Mouse (Mus musculus): ENCODE data around the gene Bco1. TPM values are rescaled to one million over a fixed set of nuclear protein-coding genes. Genes with fewer than 3 reads are reported as not detected.

Gene Bco1
- total RNA-seq, 4 experiments from 2014 or later: not detected

GRCm38 (mm10) chr8:117137357-117137756, 41.7 kb downstream of the Bco1 start:
- no peak for DNase-seq (ENCODE audit: low spot score)

GRCm38 (mm10) chr8:117148520-117148919, 52.9 kb downstream of the Bco1 start:
- DNase-seq (ENCODE audit: low spot score): no peak

GRCm38 (mm10) chr8:117156149-117156548, 60.5 kb downstream of the Bco1 start:
- DNase-seq (ENCODE audit: low spot score): no peak

GRCm38 (mm10) chr8:117156866-117157768, 61.5 kb downstream of the Bco1 start:
- no peak for DNase-seq (ENCODE audit: low spot score)

GRCm38 (mm10) chr8:117157769-117158091, 62.1 kb downstream of the Bco1 start:
- DNase-seq (ENCODE audit: low spot score): peak; percentile 94

GRCm38 (mm10) chr8:117158135-117158761, 62.6 kb downstream of the Bco1 start, which contains the start of gene Gan:
TSS of gene Gan (plus strand) at chr8:117158135.
- DNase-seq (ENCODE audit: low spot score): peak; percentile 12

GRCm38 (mm10) chr8:117159031-117159430, 63.4 kb downstream of the Bco1 start:
- no peak for DNase-seq (ENCODE audit: low spot score)

- DNase-seq (ENCODE audit: low spot score): no peak
Measured at GRCm38 (mm10) chr8:117164912-117165311, 69.3 kb downstream of the Bco1 start.

GRCm38 (mm10) chr8:117165542-117165941, 69.9 kb downstream of the Bco1 start:
- DNase-seq (ENCODE audit: low spot score): no peak

- no peak for DNase-seq (ENCODE audit: low spot score)
Measured at GRCm38 (mm10) chr8:117166515-117166914, 70.9 kb downstream of the Bco1 start.

GRCm38 (mm10) chr8:117167243-117167883, 71.7 kb downstream of the Bco1 start:
- DNase-seq (ENCODE audit: low spot score): no peak

GRCm38 (mm10) chr8:117168378-117168777, 72.7 kb downstream of the Bco1 start:
- DNase-seq (ENCODE audit: low spot score): no peak

- no peak for DNase-seq (ENCODE audit: low spot score)
Measured at GRCm38 (mm10) chr8:117171826-117172225, 76.2 kb downstream of the Bco1 start.

GRCm38 (mm10) chr8:117172904-117173303, 77.2 kb downstream of the Bco1 start:
- peak; percentile 53 for DNase-seq (ENCODE audit: low spot score)

- no peak for DNase-seq (ENCODE audit: low spot score)
Measured at GRCm38 (mm10) chr8:117173690-117174089, 78.0 kb downstream of the Bco1 start.

GRCm38 (mm10) chr8:117174536-117174935, 78.9 kb downstream of the Bco1 start:
- DNase-seq (ENCODE audit: low spot score): no peak

GRCm38 (mm10) chr8:117176308-117176707, 80.7 kb downstream of the Bco1 start:
- no peak for DNase-seq (ENCODE audit: low spot score)

GRCm38 (mm10) chr8:117177236-117177635, 81.6 kb downstream of the Bco1 start:
- no peak for DNase-seq (ENCODE audit: low spot score)

- DNase-seq (ENCODE audit: low spot score): no peak
Measured at GRCm38 (mm10) chr8:117178039-117178438, 82.4 kb downstream of the Bco1 start.

- DNase-seq (ENCODE audit: low spot score): no peak
Measured at GRCm38 (mm10) chr8:117178676-117179075, 83.0 kb downstream of the Bco1 start.

- DNase-seq (ENCODE audit: low spot score): no peak
Measured at GRCm38 (mm10) chr8:117182746-117183145, 87.1 kb downstream of the Bco1 start.

All from heart, adult 8-10 months (tissue).